Mouse (Mus musculus) heart, postnatal 0 days (tissue): Measurements from ENCODE around the gene Zfp652.

ENCODE experiments used
- CTCF ChIP-seq: IDR thresholded peaks from 2 replicates; pipeline ENCODE4 v1.5.1; 2016; ENCODE audit warnings: antibody characterized with exemption, control low read depth, low read depth
- EP300 ChIP-seq: IDR thresholded peaks from 2 replicates; pipeline ENCODE4 v1.6.1; 2016; ENCODE audit warnings: antibody characterized with exemption, low read depth

DNA sequence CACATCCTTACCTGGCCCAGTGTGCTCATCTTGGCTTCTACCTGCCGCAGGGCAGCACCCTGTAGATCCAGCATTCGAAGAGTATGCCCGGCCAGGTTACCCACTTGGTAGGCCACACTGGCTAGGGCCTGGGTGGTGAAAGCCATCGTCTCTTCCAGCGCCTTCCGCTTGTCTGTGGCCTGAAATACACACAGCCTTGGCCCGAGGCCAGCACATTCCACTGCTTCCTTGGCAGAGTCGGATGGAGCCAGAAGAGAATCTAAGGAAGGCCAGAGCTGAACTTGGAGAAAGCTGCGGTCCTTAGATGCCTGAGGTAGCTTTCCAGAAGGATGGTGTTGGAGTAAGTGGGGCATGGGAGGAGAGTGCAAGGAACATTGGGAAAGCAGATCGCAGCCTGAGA, 124.6 kb downstream of the Zfp652 start, which contains the start of gene Gngt2:
- TF ChIP-seq CTCF (no peak), EP300 (no peak)
